Mouse (Mus musculus) cerebellum, postnatal 10 days (tissue): ENCODE results near the gene Bpi.

Experiments used
- DNase-seq, 2 experiments: peaks; one replicate each; pipeline ENCODE4 v3.0.0; 2021; ENCODE audit warnings: mixed read lengths in 2 of 2

The Bpi gene

DNA sequence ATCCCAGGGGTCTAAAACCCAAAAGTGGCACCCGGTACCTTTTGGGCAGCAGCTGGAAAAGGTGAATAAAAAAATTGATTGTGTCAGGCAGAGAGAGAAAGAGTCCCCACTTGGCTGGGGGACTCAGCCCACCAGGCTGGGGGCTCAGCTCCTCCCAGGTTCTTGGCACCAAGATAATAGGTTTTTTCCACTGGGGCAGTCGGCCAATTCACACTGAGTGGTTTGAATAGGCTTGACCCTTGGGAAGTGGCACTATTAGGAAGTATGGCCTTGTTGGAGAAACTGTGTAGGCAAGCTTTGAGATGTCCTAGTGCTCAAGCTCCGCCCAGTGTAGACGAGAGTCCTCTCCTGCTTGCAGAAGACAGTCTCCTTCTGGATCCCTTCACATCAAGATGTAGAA, 41.8 kb downstream of the Bpi start:
- peak; percentile 36 to 45 for DNase-seq

DNA sequence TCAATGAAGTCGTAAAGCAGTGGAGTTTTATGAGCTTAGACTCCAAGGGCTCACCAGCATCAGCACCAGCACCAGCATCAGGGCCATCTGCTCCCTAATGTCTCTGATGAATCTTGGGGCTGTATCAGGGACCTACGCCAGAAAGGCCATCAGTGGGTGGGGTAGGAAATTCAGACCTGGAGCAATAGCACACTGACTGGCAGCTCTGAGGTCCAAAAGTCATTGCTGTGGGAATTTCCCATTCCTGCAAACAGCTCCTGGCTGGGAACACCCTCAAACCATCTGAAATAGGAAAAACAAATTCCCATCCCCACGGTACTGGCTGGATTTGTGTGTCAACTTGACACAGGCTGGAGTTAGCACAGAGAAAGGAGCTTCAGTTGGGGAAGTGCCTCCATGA, 44.9 kb downstream of the Bpi start:
- DNase-seq, result no peak

DNA sequence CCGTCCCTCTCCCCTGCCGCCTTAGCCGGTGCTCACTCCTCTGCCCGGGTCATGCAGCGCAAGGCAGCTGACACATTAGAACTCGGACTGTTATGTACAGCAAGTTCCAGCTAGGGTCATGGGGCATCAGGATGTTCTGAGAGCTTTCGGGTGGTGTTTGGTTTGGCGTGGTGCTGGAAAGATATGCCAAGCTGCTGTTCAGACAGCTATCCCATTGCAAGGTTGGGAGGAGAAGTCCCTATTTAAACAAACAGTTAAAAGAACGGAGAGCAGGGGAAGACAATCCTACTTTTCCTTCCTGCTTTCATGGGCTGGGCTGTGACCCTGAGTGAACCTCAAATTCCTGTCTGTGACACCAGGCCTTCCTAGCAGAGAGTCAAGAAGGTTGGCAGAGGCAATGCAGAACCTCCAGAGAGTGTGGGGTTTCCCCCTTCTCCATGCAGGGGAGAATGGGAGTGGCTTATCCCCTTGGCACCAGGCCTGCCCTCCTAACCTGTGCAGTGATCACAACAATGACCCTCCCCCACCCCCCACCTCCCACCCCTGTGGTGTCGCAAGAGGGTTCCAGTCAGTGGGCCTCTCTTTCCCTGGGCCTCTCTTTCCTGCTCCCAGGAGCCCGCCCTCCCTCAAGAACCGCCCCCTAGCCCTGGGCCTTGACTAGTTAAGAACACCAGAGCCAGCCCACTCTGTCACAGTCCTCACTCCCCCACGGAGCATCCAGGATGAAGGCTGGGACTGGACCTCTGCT, 48.2 kb downstream of the Bpi start, which contains the start of gene Lbp:
TSS of gene Lbp (plus strand) at position 546 of the 748 bp plus-strand sequence.
- no peak for DNase-seq

DNA sequence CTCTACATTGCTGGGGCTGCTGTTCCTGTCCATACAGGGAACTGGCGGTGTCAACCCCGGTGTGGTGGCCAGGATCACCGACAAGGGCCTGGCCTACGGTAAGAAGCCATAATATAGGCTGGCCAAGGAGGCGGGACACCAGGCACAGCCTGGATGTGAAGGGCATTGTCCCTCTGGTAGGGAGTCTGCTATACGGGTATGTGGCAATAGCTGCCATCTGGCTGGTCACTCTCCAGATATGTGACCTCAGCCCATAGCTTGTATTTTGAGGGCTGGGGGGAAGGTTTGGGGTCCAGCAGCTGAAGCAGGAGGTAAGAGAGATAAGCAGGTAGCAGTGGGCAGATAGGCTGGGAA, 48.8 kb downstream of the Bpi start:
- no peak for DNase-seq

DNA sequence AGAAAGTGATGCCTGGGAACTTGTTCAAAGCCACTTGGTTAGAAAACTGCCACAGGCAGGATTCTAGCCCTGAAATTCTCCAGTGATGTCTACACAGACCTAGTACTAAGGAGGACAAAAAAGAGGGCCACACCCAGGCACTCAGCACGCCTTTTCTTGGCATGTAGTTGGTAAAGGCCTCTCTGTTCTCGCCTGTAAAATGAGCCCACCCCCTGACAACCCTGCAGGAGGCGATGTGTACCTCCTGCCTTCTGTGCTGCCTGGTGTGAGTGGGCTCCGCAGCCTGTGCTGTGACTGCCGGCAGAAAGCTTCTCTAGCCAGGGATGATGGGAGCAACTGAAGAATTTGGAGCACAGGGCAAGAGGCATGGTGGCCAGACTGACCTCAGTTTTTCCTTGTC, 50.4 kb downstream of the Bpi start:
- DNase-seq, result no peak

DNA sequence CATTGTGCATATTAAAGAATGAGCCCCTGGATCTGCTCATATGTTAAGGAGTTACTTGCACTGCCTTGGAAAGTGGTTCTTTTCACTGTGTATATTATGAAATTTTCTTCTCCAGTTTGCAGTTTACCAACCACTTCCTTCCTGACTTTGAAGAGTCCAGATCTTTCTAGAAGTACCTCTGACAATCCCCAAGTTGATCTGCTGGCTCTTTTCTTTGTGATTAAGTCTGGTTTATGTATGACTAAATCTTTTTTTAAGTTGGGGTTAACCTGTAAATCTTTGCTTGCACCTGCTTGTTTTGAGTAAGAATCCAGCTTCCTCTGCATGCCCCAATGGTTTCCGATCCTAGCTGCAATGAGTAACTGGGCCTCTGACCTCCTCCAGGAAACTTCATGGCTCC, 55.2 kb downstream of the Bpi start:
- DNase-seq, result no peak

DNA sequence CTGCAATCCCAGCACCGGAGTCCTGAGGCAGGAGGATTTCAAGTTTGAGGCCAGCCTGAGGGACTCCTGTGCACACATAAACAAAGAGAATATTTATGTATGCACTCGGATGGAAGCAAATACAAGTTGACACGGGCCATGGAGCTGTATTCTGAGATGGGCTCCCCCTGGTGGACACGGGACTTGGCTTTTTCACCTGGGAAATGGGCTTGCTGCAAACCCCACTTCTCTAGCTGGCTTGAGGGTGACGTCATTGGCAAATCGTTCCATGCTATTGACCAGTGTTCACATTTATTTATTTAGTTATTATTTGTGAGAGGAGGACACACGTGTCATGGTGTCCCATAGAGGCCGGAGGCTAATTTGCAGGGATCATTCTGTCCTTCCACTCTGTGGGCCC, 58.5 kb downstream of the Bpi start:
- DNase-seq, result peak; percentile 24 to 35

DNA sequence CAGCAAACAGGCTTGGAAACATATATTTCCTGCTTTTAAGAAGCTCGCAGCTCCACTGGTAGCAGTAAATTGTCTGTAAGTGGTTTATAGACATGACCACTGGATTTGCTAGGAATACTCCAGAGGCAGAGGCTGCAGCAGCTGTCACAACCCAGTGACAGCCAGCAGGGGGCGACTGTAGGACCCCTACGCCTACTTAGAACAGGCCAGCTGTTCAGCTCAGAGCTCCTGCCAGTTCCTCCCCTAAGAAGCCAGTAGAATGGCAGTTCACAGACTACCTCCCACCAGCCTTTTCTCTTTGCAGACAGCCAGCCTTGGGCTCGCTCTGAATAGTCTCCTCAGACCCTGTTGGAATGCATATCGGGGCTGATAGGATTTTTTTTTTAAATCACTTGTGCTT, 59.1 kb downstream of the Bpi start:
- DNase-seq, result peak; percentile 78 to 80

DNA sequence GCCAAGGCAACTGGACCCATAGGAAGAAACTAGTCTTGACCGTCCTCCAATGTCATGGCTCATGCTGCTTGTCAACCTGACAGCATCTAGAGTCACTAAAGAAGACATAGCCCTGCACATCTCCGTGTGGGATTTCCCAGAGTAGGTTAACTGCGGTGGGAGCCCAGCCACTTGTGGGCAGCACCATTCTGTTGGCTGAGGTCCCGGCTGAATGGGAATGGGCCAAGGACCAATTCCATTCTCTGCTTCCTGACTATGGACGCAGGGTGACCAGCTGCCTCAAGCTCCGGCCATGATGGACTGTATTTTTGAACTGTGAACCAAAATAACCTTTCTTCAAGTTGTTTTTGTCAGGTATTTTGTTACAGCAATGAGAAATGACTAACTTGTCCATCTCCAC, 63.7 kb downstream of the Bpi start:
- DNase-seq, result peak; percentile 61 to 63

DNA sequence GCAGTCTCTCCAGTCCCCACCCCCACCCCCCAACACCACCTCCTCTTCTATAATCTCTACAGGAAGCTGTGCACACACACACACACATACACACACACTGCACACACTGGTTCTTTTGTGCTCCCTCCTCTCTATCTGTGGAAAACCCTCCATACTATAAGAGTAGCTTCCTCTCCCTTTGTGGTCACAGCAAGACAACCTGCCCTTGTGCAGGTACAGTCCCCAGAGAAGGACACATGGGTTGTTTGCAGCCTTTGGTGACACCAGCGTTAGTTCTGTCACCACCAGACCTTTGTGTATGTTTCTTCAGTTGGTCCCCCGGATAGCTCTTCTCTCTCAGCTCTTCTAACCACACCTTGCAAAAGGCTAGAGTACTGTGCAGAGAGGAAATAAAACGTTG, 65.0 kb downstream of the Bpi start:
- no peak for DNase-seq

DNA sequence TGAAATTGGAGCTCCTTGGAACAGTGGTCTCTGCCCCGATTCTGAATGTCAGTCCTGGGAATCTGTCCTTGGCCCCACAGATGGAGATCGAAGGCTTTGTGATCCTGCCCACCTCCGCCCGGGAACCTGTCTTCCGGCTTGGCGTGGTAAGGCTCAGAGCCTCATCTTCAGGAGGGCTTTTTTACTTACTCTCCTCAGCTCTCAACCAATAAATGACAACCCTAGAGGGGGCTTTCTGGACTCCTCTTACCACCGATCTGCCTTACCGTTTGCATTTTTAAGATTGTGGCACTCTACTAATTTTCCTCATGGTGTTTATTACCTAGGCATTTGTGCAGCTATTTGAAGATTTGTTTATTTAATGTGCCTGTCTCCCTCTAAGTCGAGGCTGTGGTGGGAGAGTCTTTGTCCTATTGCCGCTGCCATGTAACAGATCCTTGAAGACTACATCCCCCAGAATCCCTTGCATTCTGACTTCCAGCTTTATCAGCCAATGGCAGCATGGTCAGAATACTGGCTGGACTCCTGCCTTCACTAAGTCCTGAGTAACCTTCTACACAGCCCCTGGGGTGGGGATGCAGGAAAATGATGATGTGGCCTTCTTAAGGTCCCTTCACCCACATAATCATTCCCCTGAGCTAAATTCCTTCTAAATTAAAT, 66.8 kb downstream of the Bpi start:
- DNase-seq, result peak; percentile 68 to 71

DNA sequence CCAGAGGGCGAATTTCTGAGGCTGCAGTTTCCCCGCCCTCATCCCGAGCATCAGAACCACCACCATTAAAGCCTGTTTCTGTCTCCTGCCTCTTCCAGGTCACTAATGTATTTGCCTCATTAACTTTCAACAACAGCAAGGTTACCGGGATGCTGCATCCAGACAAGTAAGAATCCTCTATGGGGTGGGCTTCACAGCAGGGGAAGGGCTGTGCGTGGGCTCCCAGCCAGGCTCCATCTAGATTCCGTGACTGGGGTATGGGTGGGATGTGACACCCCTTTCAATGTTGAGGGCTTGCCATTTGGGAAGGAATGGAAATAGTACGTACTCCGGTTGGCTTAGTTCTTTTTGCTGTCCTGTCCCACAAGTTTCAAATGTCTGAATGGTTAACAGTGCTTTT, 67.7 kb downstream of the Bpi start:
- DNase-seq, result no peak
